Mouse (Mus musculus): ENCODE data around the gene Dock1.

The Dock1 gene

GRCm38 (mm10) chr7:135043931-135044765 lies 373.7 kb downstream of the Dock1 start:
- no peak for DNase-seq (ENCODE audit: low read depth, low spot score)

- no peak for DNase-seq (ENCODE audit: low read depth, low spot score)
Observed at GRCm38 (mm10) chr7:135049416-135049815, 379.0 kb downstream of the Dock1 start.

- DNase-seq (ENCODE audit: low read depth, low spot score): no peak
Observed at GRCm38 (mm10) chr7:135053186-135053715, 382.8 kb downstream of the Dock1 start.

GRCm38 (mm10) chr7:135054664-135055063 lies 384.2 kb downstream of the Dock1 start:
- no peak for DNase-seq (ENCODE audit: low read depth, low spot score)

GRCm38 (mm10) chr7:135059071-135059470 lies 388.6 kb downstream of the Dock1 start:
- DNase-seq (ENCODE audit: low read depth, low spot score): no peak

GRCm38 (mm10) chr7:135059562-135059961 lies 389.1 kb downstream of the Dock1 start:
- no peak for DNase-seq (ENCODE audit: low read depth, low spot score)

GRCm38 (mm10) chr7:135063886-135064285 lies 393.4 kb downstream of the Dock1 start:
- no peak for DNase-seq (ENCODE audit: low read depth, low spot score)

- no peak for DNase-seq (ENCODE audit: low read depth, low spot score)
Observed at GRCm38 (mm10) chr7:135065301-135065700, 394.8 kb downstream of the Dock1 start.

GRCm38 (mm10) chr7:135068887-135069286 lies 398.4 kb downstream of the Dock1 start:
- no peak for DNase-seq (ENCODE audit: low read depth, low spot score)

GRCm38 (mm10) chr7:135076904-135077303 lies 406.4 kb downstream of the Dock1 start:
- no peak for DNase-seq (ENCODE audit: low read depth, low spot score)

GRCm38 (mm10) chr7:135077340-135077739 lies 406.9 kb downstream of the Dock1 start:
- DNase-seq (ENCODE audit: low read depth, low spot score): no peak

GRCm38 (mm10) chr7:135077806-135078205 lies 407.4 kb downstream of the Dock1 start:
- no peak for DNase-seq (ENCODE audit: low read depth, low spot score)

- DNase-seq (ENCODE audit: low read depth, low spot score): no peak
Observed at GRCm38 (mm10) chr7:135083421-135083820, 413.0 kb downstream of the Dock1 start.

- DNase-seq (ENCODE audit: low read depth, low spot score): no peak
Observed at GRCm38 (mm10) chr7:135084069-135084468, 413.6 kb downstream of the Dock1 start.

GRCm38 (mm10) chr7:135086556-135086955 lies 416.1 kb downstream of the Dock1 start:
- DNase-seq (ENCODE audit: low read depth, low spot score): no peak

- no peak for DNase-seq (ENCODE audit: low read depth, low spot score)
Observed at GRCm38 (mm10) chr7:135089626-135090025, 419.2 kb downstream of the Dock1 start.

GRCm38 (mm10) chr7:135093851-135094250 lies 423.4 kb downstream of the Dock1 start:
- DNase-seq (ENCODE audit: low read depth, low spot score): no peak

- DNase-seq (ENCODE audit: low read depth, low spot score): no peak
Observed at GRCm38 (mm10) chr7:135101921-135102320, 431.5 kb downstream of the Dock1 start.

GRCm38 (mm10) chr7:135106536-135106935 lies 436.1 kb downstream of the Dock1 start:
- no peak for DNase-seq (ENCODE audit: low read depth, low spot score)

GRCm38 (mm10) chr7:135110307-135110706 lies 439.9 kb downstream of the Dock1 start:
- no peak for DNase-seq (ENCODE audit: low read depth, low spot score)

GRCm38 (mm10) chr7:135125296-135126065 lies 455.0 kb downstream of the Dock1 start:
- no peak for DNase-seq (ENCODE audit: low read depth, low spot score)

- no peak for DNase-seq (ENCODE audit: low read depth, low spot score)
Observed at GRCm38 (mm10) chr7:135132461-135132860, 462.0 kb downstream of the Dock1 start.

Data from CD4-positive, CD25-positive, alpha-beta regulatory T cell, adult 2 months (primary cell).